Mouse (Mus musculus) kidney, embryonic 14.5 days (tissue): ENCODE data around the gene Rap2a. TPM values are rescaled to one million over a fixed set of nuclear protein-coding genes. Genes with fewer than 3 reads are reported as not detected.

Source experiments
- ATAC-seq: fragments of 200-750 bp; cut with Nextera tagmentation; 2 replicates; pipeline ENCODE4 v1.8.0; 2017; ENCODE audit warnings: moderate number of reproducible peaks, mild to moderate bottlenecking, moderate TSS enrichment, moderate library complexity; ENCODE audit not compliant: low FRiP score, low TSS enrichment
- H3K27ac ChIP-seq: fragments of 300-500 bp; sonication (generic); 2 replicates; pipeline ENCODE4 v1.5.1; 2014; ENCODE audit warnings: low read depth, mild to moderate bottlenecking, low read length, moderate library complexity, mixed read lengths
- H3K27me3 ChIP-seq: fragments of 300-500 bp; sonication (generic); 2 replicates; pipeline ENCODE4 v1.6.1; 2014; ENCODE audit warnings: mild to moderate bottlenecking, low read length; ENCODE audit not compliant: control insufficient read depth, insufficient read depth
- H3K36me3 ChIP-seq: fragments of 300-500 bp; sonication (generic); 2 replicates; pipeline ENCODE4 v1.6.1; 2014; ENCODE audit warnings: low read length, mixed read lengths; ENCODE audit not compliant: control insufficient read depth, insufficient read depth
- H3K4me1 ChIP-seq: fragments of 300-500 bp; sonication (generic); 2 replicates; pipeline ENCODE4 v1.6.1; 2014; ENCODE audit warnings: low read length, mixed read lengths; ENCODE audit not compliant: control insufficient read depth, insufficient read depth
- H3K4me2 ChIP-seq: fragments of 300-500 bp; sonication (generic); replicated peaks from 2 replicates; pipeline ENCODE4 v1.6.1; 2014; ENCODE audit warnings: low read depth, mild to moderate bottlenecking, low read length
- H3K4me3 ChIP-seq: fragments of 300-500 bp; sonication (generic); 2 replicates; pipeline ENCODE4 v1.5.1; 2014; ENCODE audit warnings: mild to moderate bottlenecking, low read length
- H3K9ac ChIP-seq: fragments of 300-500 bp; sonication (generic); 2 replicates; pipeline ENCODE4 v1.6.1; 2014; ENCODE audit warnings: low read depth, mild to moderate bottlenecking, low read length, moderate library complexity
- H3K9me3 ChIP-seq: fragments of 300-500 bp; sonication (generic); 2 replicates; pipeline ENCODE4 v1.6.1; 2016; ENCODE audit warnings: low read length; ENCODE audit not compliant: control insufficient read depth
- WGBS: fragments of 180-500 bp; shearing (Covaris S2); extraction: QIAGEN DNeasy Blood & Tissue Kit; methylation state at CpG from one replicate; pipeline ENCODE4 v1.1.7; 2014; 5-methylcytosine and 5-hydroxymethylcytosine counted together
- polyA plus RNA-seq: library from polyadenylated mRNA; unstranded; fragments of >200 nt; fragmentation: Nextera tagmentation; extraction: Ambion mirVana; gene quantifications from 2 replicates; pipeline ENCODE4 v1.2.1, GENCODE M21; 2014

The Rap2a gene
- polyA plus RNA-seq, 1 experiment from 2014 or later = 15.8 TPM

- H3K4me1 ChIP-seq = no peaks in the 10 kb centered on the region
- WGBS = 74% methylated on average over 1 of the region's 1 CpGs
- ATAC-seq = no peak
- H3K9ac ChIP-seq = no peak overlapping the region
- H3K4me3 ChIP-seq = no peak overlapping the region
- H3K9me3 ChIP-seq = no peaks in the 10 kb centered on the region
- no peak overlapping the region for H3K4me2 ChIP-seq
- H3K36me3 ChIP-seq = no peaks in the 10 kb centered on the region
- no peaks in the 10 kb centered on the region for H3K27me3 ChIP-seq
- H3K27ac ChIP-seq = no peak overlapping the region
These were observed 41.7 kb downstream of the Rap2a start for GRCm38 (mm10) chr14:120519921-120520320.

GRCm38 (mm10) chr14:120520843-120521242 lies 42.6 kb downstream of the Rap2a start:
- Histone ChIP-seq H3K4me1 (no peaks in the 10 kb centered on the region), H3K36me3 (no peaks in the 10 kb centered on the region), H3K4me3 (no peak overlapping the region), H3K27ac (no peak overlapping the region), H3K9ac (no peak overlapping the region), H3K9me3 (no peaks in the 10 kb centered on the region), H3K27me3 (no peaks in the 10 kb centered on the region), H3K4me2 (no peak overlapping the region)
- WGBS = 58% methylated on average over 3 of the region's 3 CpGs
- ATAC-seq = no peak

GRCm38 (mm10) chr14:120523296-120523695 lies 45.1 kb downstream of the Rap2a start:
- H3K4me2 ChIP-seq = no peak overlapping the region
- H3K9ac ChIP-seq = no peak overlapping the region
- H3K36me3 ChIP-seq = no peaks in the 10 kb centered on the region
- H3K4me3 ChIP-seq = no peak overlapping the region
- no peak for ATAC-seq
- no peaks in the 10 kb centered on the region for H3K9me3 ChIP-seq
- H3K27ac ChIP-seq = no peak overlapping the region
- 91% methylated on average over 5 of the region's 5 CpGs for WGBS
- no peaks in the 10 kb centered on the region for H3K4me1 ChIP-seq
- no peaks in the 10 kb centered on the region for H3K27me3 ChIP-seq

GRCm38 (mm10) chr14:120525644-120526043 lies 47.4 kb downstream of the Rap2a start:
- no peaks in the 10 kb centered on the region for H3K4me1 ChIP-seq
- no peak overlapping the region for H3K4me2 ChIP-seq
- no peak overlapping the region for H3K27ac ChIP-seq
- no peak overlapping the region for H3K4me3 ChIP-seq
- no peaks in the 10 kb centered on the region for H3K9me3 ChIP-seq
- H3K9ac ChIP-seq = no peak overlapping the region
- ATAC-seq = no peak
- H3K36me3 ChIP-seq = no peaks in the 10 kb centered on the region
- no peaks in the 10 kb centered on the region for H3K27me3 ChIP-seq
- WGBS = 72% methylated on average over 2 of the region's 2 CpGs

- H3K27ac ChIP-seq = no peak overlapping the region
- no peak overlapping the region for H3K4me3 ChIP-seq
- ATAC-seq = no peak
These were observed 55.1 kb downstream of the Rap2a start for GRCm38 (mm10) chr14:120533301-120533700.

GRCm38 (mm10) chr14:120534841-120535271 lies 56.6 kb downstream of the Rap2a start:
- Histone ChIP-seq H3K27me3 (no peaks in the 10 kb centered on the region), H3K9ac (no peak overlapping the region), H3K27ac (no peak overlapping the region), H3K36me3 (no peaks in the 10 kb centered on the region), H3K4me1 (no peaks in the 10 kb centered on the region), H3K4me3 (no peak overlapping the region), H3K4me2 (no peak overlapping the region), H3K9me3 (no peaks in the 10 kb centered on the region)
- ATAC-seq = no peak
- 64% methylated on average over 3 of the region's 3 CpGs for WGBS

More at GRCm38 (mm10) chr14:120533301-120533700, 55.1 kb downstream of the Rap2a start:
- Histone ChIP-seq H3K36me3 (no peaks in the 10 kb centered on the region), H3K27me3 (no peaks in the 10 kb centered on the region), H3K9me3 (no peaks in the 10 kb centered on the region), H3K4me2 (no peak overlapping the region), H3K9ac (no peak overlapping the region), H3K4me1 (no peaks in the 10 kb centered on the region)
- 92% methylated on average over 3 of the region's 3 CpGs for WGBS

GRCm38 (mm10) chr14:120535446-120535845 lies 57.2 kb downstream of the Rap2a start:
- WGBS = 64% methylated on average over 4 of the region's 4 CpGs
- no peaks in the 10 kb centered on the region for H3K27me3 ChIP-seq
- no peak overlapping the region for H3K27ac ChIP-seq

GRCm38 (mm10) chr14:120535924-120536323 lies 57.7 kb downstream of the Rap2a start:
- no peaks in the 10 kb centered on the region for H3K36me3 ChIP-seq
- no peak for ATAC-seq
- H3K27me3 ChIP-seq = no peaks in the 10 kb centered on the region
- H3K4me2 ChIP-seq = no peak overlapping the region
- 74% methylated on average over 3 of the region's 3 CpGs for WGBS
- no peak overlapping the region for H3K27ac ChIP-seq
- no peaks in the 10 kb centered on the region for H3K9me3 ChIP-seq
- H3K4me3 ChIP-seq = no peak overlapping the region
- H3K4me1 ChIP-seq = no peaks in the 10 kb centered on the region
- H3K9ac ChIP-seq = no peak overlapping the region

More at GRCm38 (mm10) chr14:120535446-120535845, 57.2 kb downstream of the Rap2a start:
- Histone ChIP-seq H3K4me1 (no peaks in the 10 kb centered on the region), H3K4me3 (no peak overlapping the region), H3K36me3 (no peaks in the 10 kb centered on the region), H3K9me3 (no peaks in the 10 kb centered on the region), H3K9ac (no peak overlapping the region), H3K4me2 (no peak overlapping the region)
- no peak for ATAC-seq

- H3K4me1 ChIP-seq = no peaks in the 10 kb centered on the region
These were observed 60.9 kb downstream of the Rap2a start for GRCm38 (mm10) chr14:120539128-120539527.

More at GRCm38 (mm10) chr14:120539128-120539527, 60.9 kb downstream of the Rap2a start:
- Histone ChIP-seq H3K27me3 (no peaks in the 10 kb centered on the region), H3K9ac (no peak overlapping the region), H3K9me3 (no peaks in the 10 kb centered on the region), H3K36me3 (no peaks in the 10 kb centered on the region), H3K27ac (no peak overlapping the region), H3K4me3 (no peak overlapping the region), H3K4me2 (no peak overlapping the region)
- 85% methylated on average over 2 of the region's 2 CpGs for WGBS
- ATAC-seq = no peak
